Mouse (Mus musculus) heart, embryonic 15.5 days (tissue): ENCODE data around the gene Neurod1. TPM values are rescaled to one million over a fixed set of nuclear protein-coding genes. Genes with fewer than 3 reads are reported as not detected.

Experiments used
- ATAC-seq: fragments of 200-750 bp; cut with Nextera tagmentation; replicated peaks from 2 replicates; pipeline ENCODE4 v1.8.0; 2017; ENCODE audit warnings: low read depth, moderate TSS enrichment; ENCODE audit not compliant: insufficient number of reproducible peaks, insufficient read depth, low FRiP score
- H3K27ac ChIP-seq: fragments of 300-500 bp; sonication (generic); 2 replicates; pipeline ENCODE4 v1.5.1; 2015; ENCODE audit warnings: mild to moderate bottlenecking, inconsistent platforms
- H3K27me3 ChIP-seq: fragments of 300-500 bp; sonication (generic); 2 replicates; pipeline ENCODE4 v1.6.1; 2015; ENCODE audit warnings: inconsistent platforms
- H3K36me3 ChIP-seq: fragments of 300-500 bp; sonication (generic); 2 replicates; pipeline ENCODE4 v1.6.1; 2015; ENCODE audit warnings: mild to moderate bottlenecking, inconsistent platforms
- H3K4me1 ChIP-seq: fragments of 300-500 bp; sonication (generic); replicated peaks from 2 replicates; pipeline ENCODE4 v1.6.1; 2015; ENCODE audit warnings: inconsistent platforms
- H3K4me2 ChIP-seq: fragments of 300-500 bp; sonication (generic); 2 replicates; pipeline ENCODE4 v1.6.1; 2015; ENCODE audit warnings: inconsistent platforms, mild to moderate bottlenecking, moderate library complexity
- H3K4me3 ChIP-seq: fragments of 300-500 bp; sonication (generic); 2 replicates; pipeline ENCODE4 v1.5.1; 2015; ENCODE audit warnings: mild to moderate bottlenecking, inconsistent platforms
- H3K9ac ChIP-seq: fragments of 300-500 bp; sonication (generic); 2 replicates; pipeline ENCODE4 v1.6.1; 2015; ENCODE audit warnings: mild to moderate bottlenecking, inconsistent platforms
- H3K9me3 ChIP-seq: fragments of 300-500 bp; sonication (generic); replicated peaks from 2 replicates; pipeline ENCODE4 v1.6.1; 2016; ENCODE audit warnings: inconsistent platforms
- WGBS: fragments of 180-500 bp; shearing (Covaris S2); methylation state at CpG from one replicate; pipeline ENCODE4 v1.1.7; 2015; ENCODE audit warnings: mixed read lengths; 5-methylcytosine and 5-hydroxymethylcytosine counted together
- polyA plus RNA-seq: library from polyadenylated mRNA; unstranded; fragments of >200 nt; fragmentation: Nextera tagmentation; extraction: Ambion mirVana; gene quantifications from 2 replicates; pipeline ENCODE4 v1.2.1, GENCODE M21; 2015

The Neurod1 gene
- polyA plus RNA-seq, 1 experiment from 2014 or later: not detected

- Histone ChIP-seq H3K27ac (no peak overlapping the region), H3K4me1 (peaks cover 8% of the 10 kb centered on the region), H3K36me3 (no peaks in the 10 kb centered on the region), H3K27me3 (peaks cover 12% of the 10 kb centered on the region; the same call in 1 of the 2 replicates), H3K9me3 (no peaks in the 10 kb centered on the region), H3K4me2 (no peak overlapping the region), H3K4me3 (no peak overlapping the region), H3K9ac (no peak overlapping the region)
- no peak for ATAC-seq
Measured at GRCm38 (mm10) chr2:79430061-79430460, 26.5 kb downstream of the Neurod1 start.

GRCm38 (mm10) chr2:79429650-79430049, 26.9 kb downstream of the Neurod1 start:
- Histone ChIP-seq H3K9ac (no peak overlapping the region), H3K36me3 (no peaks in the 10 kb centered on the region), H3K4me3 (no peak overlapping the region), H3K27ac (no peak overlapping the region), H3K4me1 (peaks cover 8% of the 10 kb centered on the region), H3K27me3 (peaks cover 12% of the 10 kb centered on the region; the same call in 1 of the 2 replicates), H3K9me3 (no peaks in the 10 kb centered on the region), H3K4me2 (no peak overlapping the region)
- no peak for ATAC-seq
- WGBS: 15% methylated on average over 6 of the region's 6 CpGs

GRCm38 (mm10) chr2:79429108-79429507, 27.4 kb downstream of the Neurod1 start:
- Histone ChIP-seq H3K9me3 (no peaks in the 10 kb centered on the region), H3K27me3 (peaks cover 12% of the 10 kb centered on the region; the same call in 1 of the 2 replicates), H3K4me3 (peak overlapping the region; percentile 49), H3K36me3 (no peaks in the 10 kb centered on the region), H3K9ac (peak overlapping the region; percentile 43; the same call in 1 of the 2 replicates), H3K4me1 (peaks cover 8% of the 10 kb centered on the region), H3K27ac (no peak overlapping the region), H3K4me2 (peak overlapping the region; percentile 96)
- ATAC-seq: no peak
- WGBS: 16% methylated on average over 7 of the region's 7 CpGs

GRCm38 (mm10) chr2:79428569-79429104, 27.9 kb downstream of the Neurod1 start:
- Histone ChIP-seq H3K36me3 (no peaks in the 10 kb centered on the region), H3K4me1 (peaks cover 8% of the 10 kb centered on the region), H3K27ac (no peak overlapping the region), H3K9ac (peak overlapping the region; percentile 43), H3K9me3 (no peaks in the 10 kb centered on the region), H3K4me3 (peak overlapping the region; percentile 49), H3K4me2 (peak overlapping the region; percentile 96), H3K27me3 (peaks cover 12% of the 10 kb centered on the region; the same call in 1 of the 2 replicates)
- no peak for ATAC-seq
- under 1% methylated on average over 35 of the region's 35 CpGs for WGBS

- Histone ChIP-seq H3K36me3 (no peaks in the 10 kb centered on the region), H3K4me3 (no peak overlapping the region), H3K27ac (no peak overlapping the region), H3K9me3 (no peaks in the 10 kb centered on the region), H3K4me1 (peaks cover 8% of the 10 kb centered on the region), H3K27me3 (peaks cover 12% of the 10 kb centered on the region; the same call in 1 of the 2 replicates), H3K9ac (no peak overlapping the region), H3K4me2 (peak overlapping the region; percentile 96; the same call in 1 of the 2 replicates)
- no peak for ATAC-seq
- 36% methylated on average over 6 of the region's 6 CpGs for WGBS
Measured at GRCm38 (mm10) chr2:79428022-79428421, 28.5 kb downstream of the Neurod1 start.

GRCm38 (mm10) chr2:79421696-79422095, 34.9 kb downstream of the Neurod1 start:
- Histone ChIP-seq H3K27me3 (no peaks in the 10 kb centered on the region), H3K4me3 (no peak overlapping the region), H3K4me1 (no peaks in the 10 kb centered on the region), H3K9me3 (no peaks in the 10 kb centered on the region), H3K4me2 (no peak overlapping the region), H3K27ac (no peak overlapping the region), H3K36me3 (no peaks in the 10 kb centered on the region), H3K9ac (no peak overlapping the region)
- no peak for ATAC-seq
- 51% methylated on average over 6 of the region's 6 CpGs for WGBS

- no peak overlapping the region for H3K27ac ChIP-seq
- no peaks in the 10 kb centered on the region for H3K9me3 ChIP-seq
- H3K27me3 ChIP-seq: no peaks in the 10 kb centered on the region
- H3K4me3 ChIP-seq: no peak overlapping the region
- 80% methylated on average over 7 of the region's 7 CpGs for WGBS
- H3K4me1 ChIP-seq: no peaks in the 10 kb centered on the region
- ATAC-seq: no peak
- no peaks in the 10 kb centered on the region for H3K36me3 ChIP-seq
- H3K9ac ChIP-seq: no peak overlapping the region
- H3K4me2 ChIP-seq: no peak overlapping the region
Measured at GRCm38 (mm10) chr2:79414505-79414904, 42.0 kb downstream of the Neurod1 start.

- WGBS: 89% methylated on average over 3 of the region's 3 CpGs
- H3K4me2 ChIP-seq: no peak overlapping the region
- no peak overlapping the region for H3K27ac ChIP-seq
- H3K9me3 ChIP-seq: no peaks in the 10 kb centered on the region
- H3K36me3 ChIP-seq: no peaks in the 10 kb centered on the region
- no peaks in the 10 kb centered on the region for H3K4me1 ChIP-seq
- no peaks in the 10 kb centered on the region for H3K27me3 ChIP-seq
- H3K9ac ChIP-seq: no peak overlapping the region
- H3K4me3 ChIP-seq: no peak overlapping the region
- no peak for ATAC-seq
Measured at GRCm38 (mm10) chr2:79410903-79411255, 45.7 kb downstream of the Neurod1 start.

GRCm38 (mm10) chr2:79410247-79410902, 46.2 kb downstream of the Neurod1 start:
- H3K9me3 ChIP-seq: no peaks in the 10 kb centered on the region
- no peak overlapping the region for H3K9ac ChIP-seq
- H3K4me3 ChIP-seq: no peak overlapping the region
- no peak overlapping the region for H3K4me2 ChIP-seq
- H3K27ac ChIP-seq: no peak overlapping the region
- H3K27me3 ChIP-seq: no peaks in the 10 kb centered on the region
- H3K4me1 ChIP-seq: no peaks in the 10 kb centered on the region
- 41% methylated on average over 15 of the region's 15 CpGs for WGBS
- H3K36me3 ChIP-seq: no peaks in the 10 kb centered on the region
- ATAC-seq: no peak

- H3K4me3 ChIP-seq: no peak overlapping the region
- H3K27me3 ChIP-seq: no peaks in the 10 kb centered on the region
- H3K36me3 ChIP-seq: no peaks in the 10 kb centered on the region
- no peak for ATAC-seq
- no peak overlapping the region for H3K4me2 ChIP-seq
- H3K27ac ChIP-seq: no peak overlapping the region
- no peaks in the 10 kb centered on the region for H3K4me1 ChIP-seq
- no peak overlapping the region for H3K9ac ChIP-seq
- 73% methylated on average over 5 of the region's 5 CpGs for whole genome bisulfite sequencing
- H3K9me3 ChIP-seq: no peaks in the 10 kb centered on the region
Measured at GRCm38 (mm10) chr2:79405661-79406405, 50.7 kb downstream of the Neurod1 start.
